Mouse (Mus musculus): ENCODE measurements at regions not wholly inside any gene's neighbourhood (a gene's known extent, or its start where the extent isn't known, plus 50 kb on each side); places are given as distances from the start of the nearest gene placed in this dataset.
"Not testable (repeated sequence)": the region's sequence is repeated elsewhere in the genome, so short reads cannot be mapped to it uniquely, and the experiment has no call there.

- not testable (repeated sequence) for H3K27ac ChIP-seq; DNase-seq (ENCODE audit: low spot score in 2 of 2); H3K4me3 ChIP-seq
- TF ChIP-seq CTCF (conservative IDR thresholded peaks at IDR 0.05): peak; percentile 18
Observed at GRCm38 (mm10) chr14:53090921-53091320, 595.4 kb upstream of the Olfr1507 start.

- DNase-seq (ENCODE audit: low spot score in 2 of 2); H3K27ac ChIP-seq; H3K4me3 ChIP-seq: not testable (repeated sequence)
Observed at GRCm38 (mm10) chr14:53081853-53082252, 586.3 kb upstream of the Olfr1507 start.

DNA sequence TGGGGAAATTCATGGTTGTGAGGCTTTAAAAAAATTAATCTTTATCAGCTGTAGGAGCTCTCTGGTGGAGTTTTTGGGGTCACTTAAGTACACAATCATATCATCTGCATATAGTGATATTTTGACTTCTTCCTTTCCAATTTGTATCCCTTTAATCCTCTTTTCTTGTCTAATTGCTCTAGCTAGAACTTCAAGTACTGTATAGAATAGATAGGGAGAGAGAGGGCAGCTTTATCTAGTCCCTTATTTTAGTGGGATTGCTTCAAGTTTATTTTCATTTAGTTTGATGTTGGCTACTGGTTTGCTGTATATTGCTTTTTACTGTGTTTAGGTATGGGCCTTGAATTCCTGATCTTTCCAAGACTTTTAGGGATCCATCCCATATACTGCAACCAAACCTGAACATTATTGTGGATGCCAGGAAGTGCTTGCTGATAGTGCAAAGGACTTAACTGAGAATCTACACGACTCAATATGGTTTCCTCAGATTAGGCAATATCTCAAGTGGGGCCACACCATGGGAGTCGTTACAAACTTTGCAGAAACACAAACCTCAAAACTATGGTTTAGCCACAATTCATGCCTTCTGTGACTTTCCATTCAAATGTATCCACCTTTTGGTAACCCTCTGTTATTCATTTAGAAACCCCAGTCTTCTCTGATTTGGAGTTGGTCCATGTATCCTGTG, 585.6 kb upstream of the Olfr1507 start:
- not testable (repeated sequence) for H3K27ac ChIP-seq; H3K4me3 ChIP-seq; DNase-seq (ENCODE audit: low spot score in 2 of 2)

DNA sequence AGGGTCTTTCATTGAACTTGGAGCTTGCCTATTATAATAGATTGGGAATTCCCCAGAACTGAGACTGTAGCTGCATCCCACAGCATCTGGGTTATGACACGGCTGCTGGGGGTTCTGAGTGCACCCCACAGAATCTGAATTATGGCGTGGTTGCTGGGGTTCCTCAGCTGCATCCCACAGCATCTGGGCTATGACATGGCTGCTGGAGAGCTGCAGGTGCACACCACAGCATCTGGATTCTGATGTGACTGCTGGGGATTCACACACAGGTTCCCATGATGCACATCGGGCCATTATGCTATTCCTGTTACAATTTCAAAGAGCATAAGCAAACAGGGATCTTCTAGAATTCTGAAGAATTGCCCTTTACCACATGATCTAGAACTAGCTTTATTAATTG, 585.0 kb upstream of the Olfr1507 start:
- not testable (repeated sequence) for H3K4me3 ChIP-seq; H3K27ac ChIP-seq; DNase-seq (ENCODE audit: low spot score in 2 of 2)

- TF ChIP-seq CTCF (conservative IDR thresholded peaks at IDR 0.05): peak; percentile 39
- H3K27ac ChIP-seq; DNase-seq (ENCODE audit: low spot score in 2 of 2); H3K4me3 ChIP-seq: not testable (repeated sequence)
Observed at GRCm38 (mm10) chr14:53075937-53076336, 580.4 kb upstream of the Olfr1507 start.

DNA sequence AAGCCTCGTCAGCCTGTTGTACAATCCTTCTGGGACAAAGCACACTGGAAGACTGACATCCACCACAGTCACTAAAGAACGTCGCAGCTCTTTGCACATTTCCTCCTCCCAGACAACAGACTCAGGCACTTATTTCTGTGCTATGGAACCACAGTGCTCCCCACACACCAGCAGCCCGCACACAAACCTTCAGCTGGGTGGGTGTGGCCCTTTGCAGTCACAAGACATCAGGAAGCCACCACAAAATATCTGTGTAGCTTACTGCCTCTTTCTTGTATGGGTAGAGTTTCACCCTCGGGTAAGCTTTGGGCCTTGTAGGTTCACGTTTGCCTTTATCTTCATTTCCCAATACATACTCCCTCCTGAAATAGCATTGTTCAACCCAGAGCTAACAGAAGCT, 577.6 kb upstream of the Olfr1507 start:
- DNase-seq (ENCODE audit: low spot score in 2 of 2); H3K27ac ChIP-seq; H3K4me3 ChIP-seq: not testable (repeated sequence)

GRCm38 (mm10) chr14:53072502-53072901, 577.0 kb upstream of the Olfr1507 start:
- not testable (repeated sequence) for DNase-seq (ENCODE audit: low spot score in 2 of 2); H3K27ac ChIP-seq; H3K4me3 ChIP-seq

DNA sequence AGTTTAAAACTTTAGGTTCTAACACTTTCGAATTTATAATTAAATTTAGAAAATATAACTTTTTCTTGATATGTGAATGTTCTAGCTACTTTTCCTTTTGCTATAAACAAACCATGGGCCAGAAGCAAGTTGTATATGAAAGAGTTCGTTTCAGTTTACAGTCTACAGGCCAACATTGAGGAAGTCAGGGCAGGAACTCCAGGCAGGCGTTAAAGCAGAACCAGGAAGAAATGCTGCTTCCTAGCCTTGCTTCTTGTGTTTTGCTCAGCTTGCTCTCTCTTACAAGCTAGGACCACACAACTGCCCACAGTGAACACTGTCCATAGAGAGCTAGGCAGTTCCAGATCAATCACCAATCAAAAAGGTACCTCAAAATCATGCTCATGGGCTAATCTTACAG, 558.9 kb upstream of the Olfr1507 start:
- not testable (repeated sequence) for DNase-seq (ENCODE audit: low spot score in 2 of 2); H3K27ac ChIP-seq; H3K4me3 ChIP-seq

DNA sequence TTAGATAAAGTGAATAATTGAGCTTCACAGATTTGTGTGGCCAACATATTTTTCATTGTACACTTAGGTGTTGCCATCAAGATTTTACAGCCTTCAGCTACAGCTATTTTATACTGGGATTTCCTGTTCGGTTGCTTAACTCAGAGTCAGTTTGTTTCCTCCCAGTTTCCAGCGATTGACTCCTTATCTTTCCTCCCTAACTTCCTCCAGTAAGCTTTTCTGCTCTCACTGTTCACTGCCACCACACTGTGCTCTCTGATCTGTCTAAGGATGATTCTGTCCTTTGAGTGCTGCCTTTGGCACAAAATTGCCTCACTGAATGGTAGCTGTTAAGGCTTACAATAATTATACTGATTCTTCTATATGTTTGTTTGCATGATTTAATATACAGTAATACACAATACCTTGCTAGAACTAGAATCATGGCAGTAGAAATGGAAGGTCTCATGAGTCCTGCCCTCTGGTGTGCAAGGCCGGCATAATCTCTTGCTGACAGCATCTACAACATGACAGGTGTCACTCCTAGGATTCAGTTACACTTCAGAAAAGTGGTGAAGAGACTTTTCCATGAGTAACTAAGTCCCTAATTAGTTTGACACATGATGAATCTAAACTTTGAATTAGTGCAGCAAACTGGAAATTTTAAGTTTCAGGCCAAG, 558.0 kb upstream of the Olfr1507 start:
- not testable (repeated sequence) for DNase-seq (ENCODE audit: low spot score in 2 of 2); H3K27ac ChIP-seq; H3K4me3 ChIP-seq

- H3K4me3 ChIP-seq; H3K27ac ChIP-seq; DNase-seq (ENCODE audit: low spot score in 2 of 2): not testable (repeated sequence)
Observed at GRCm38 (mm10) chr14:53047683-53048082, 552.1 kb upstream of the Olfr1507 start.

DNA sequence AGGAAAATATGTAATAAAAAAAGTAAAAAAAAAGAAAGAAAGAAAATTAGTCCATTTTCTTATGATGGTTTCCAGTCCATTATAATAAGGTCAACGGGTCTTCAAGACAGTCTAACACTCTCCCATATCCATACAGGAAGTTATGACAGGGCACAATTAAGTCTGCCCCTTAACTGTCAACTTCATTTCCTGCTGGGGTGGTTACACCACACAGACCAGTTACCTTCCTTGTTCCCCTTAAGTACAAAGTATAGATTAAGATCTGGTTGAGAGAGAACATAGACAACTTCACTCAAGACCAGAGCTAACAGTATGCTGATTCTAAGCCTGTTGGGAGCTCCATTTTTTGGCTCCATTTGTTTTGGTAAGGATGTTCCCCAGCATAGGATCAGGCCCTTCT, 551.4 kb upstream of the Olfr1507 start:
- H3K4me3 ChIP-seq; DNase-seq (ENCODE audit: low spot score in 2 of 2); H3K27ac ChIP-seq: not testable (repeated sequence)

- TF ChIP-seq CTCF (conservative IDR thresholded peaks at IDR 0.05): peak; percentile 67
- not testable (repeated sequence) for H3K27ac ChIP-seq, H3K4me3 ChIP-seq
- peak in 1 of 2 experiments; percentile 22 for DNase-seq (ENCODE audit: low spot score in 2 of 2)
Observed at GRCm38 (mm10) chr14:53045331-53045730, 549.8 kb upstream of the Olfr1507 start.

DNA sequence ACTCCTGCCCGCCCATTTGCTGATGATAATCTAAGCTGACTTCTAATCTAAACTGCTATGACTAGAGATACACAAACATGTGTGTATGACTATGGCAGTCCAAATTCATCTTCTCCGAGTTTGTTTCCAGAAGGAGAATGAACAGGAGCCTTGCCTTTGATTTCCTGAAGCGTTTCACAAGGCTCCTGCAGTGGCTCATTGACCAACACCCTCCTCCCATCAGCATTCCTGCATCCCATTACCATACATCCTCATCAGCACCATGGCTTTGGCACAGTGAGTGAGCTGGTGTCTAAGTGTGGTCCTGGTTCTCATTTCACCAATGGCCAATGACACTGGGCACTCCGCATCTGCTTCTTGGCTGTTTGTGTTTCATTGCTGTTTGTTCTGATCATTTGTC, 548.6 kb upstream of the Olfr1507 start:
- not testable (repeated sequence) for H3K27ac ChIP-seq; H3K4me3 ChIP-seq; DNase-seq (ENCODE audit: low spot score in 2 of 2)

DNA sequence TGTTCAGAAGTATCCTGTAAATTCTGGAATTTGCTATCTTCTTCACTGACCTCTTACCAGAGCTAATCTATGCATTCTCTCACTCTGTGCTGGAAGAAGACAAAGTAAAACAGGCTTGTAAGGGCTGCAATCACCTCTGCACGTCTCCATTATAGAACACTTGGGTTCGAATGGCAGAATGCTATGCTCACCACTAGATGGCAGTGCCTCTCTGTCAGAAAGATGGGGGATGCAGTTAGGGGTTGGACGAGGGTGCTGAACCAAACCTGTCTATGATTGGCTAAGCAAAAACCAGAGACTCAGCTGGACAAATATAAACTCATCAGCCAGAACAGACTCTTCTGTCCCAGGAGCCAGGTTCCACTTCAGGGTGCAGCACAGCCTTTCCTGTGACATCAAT, 546.5 kb upstream of the Olfr1507 start:
- peak; percentile 63 for TF ChIP-seq CTCF (conservative IDR thresholded peaks at IDR 0.05)
- DNase-seq (ENCODE audit: low spot score in 2 of 2); H3K27ac ChIP-seq; H3K4me3 ChIP-seq: not testable (repeated sequence)

DNA sequence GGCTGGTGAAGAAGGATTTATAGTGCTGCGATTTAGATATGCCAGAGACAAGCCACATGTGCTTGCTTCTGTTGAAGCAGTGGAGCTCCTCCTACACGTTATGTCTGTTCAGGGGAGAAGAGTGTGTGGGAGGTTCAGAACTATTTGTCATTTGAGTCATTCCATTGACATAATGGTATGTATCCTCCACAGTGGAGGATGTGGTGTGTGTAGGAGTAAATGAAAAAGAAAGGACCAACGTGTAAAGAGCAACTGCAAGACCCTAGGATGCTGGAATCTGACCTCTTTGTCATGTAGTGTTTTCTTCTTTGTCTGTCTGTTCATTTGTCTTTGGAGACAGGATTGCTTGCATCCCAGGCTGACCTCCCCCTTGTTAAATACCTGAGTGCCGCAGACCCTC, 543.9 kb upstream of the Olfr1507 start:
- peak in 1 of 2 experiments; percentile 33 for DNase-seq (ENCODE audit: low spot score in 2 of 2)
- H3K27ac ChIP-seq: peak overlapping the region; percentile 43; the same call in 1 of the 2 replicates
- H3K4me3 ChIP-seq: not testable (repeated sequence)

DNA sequence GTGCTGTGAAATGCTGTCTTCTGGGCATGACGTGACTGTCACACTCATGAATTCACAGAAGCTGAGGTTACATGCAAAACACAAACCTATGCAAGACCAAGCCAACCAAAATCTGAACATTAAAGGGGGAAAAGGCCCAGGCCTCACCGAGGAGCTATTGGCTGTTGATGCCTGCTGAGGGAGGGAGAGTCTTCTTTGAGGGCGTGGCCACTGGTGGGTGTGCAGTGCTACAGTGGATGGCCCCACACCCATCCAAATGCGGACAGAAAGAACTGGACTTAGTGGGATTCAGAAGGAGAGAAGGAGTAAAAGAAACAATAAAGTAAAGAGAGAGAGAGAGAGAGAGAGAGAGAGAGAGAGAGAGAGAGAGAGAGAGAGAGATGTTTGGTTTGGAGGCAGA, 539.4 kb upstream of the Olfr1507 start:
- not testable (repeated sequence) for H3K27ac ChIP-seq; DNase-seq (ENCODE audit: low spot score in 2 of 2); H3K4me3 ChIP-seq

- not testable (repeated sequence) for H3K27ac ChIP-seq; H3K4me3 ChIP-seq; DNase-seq (ENCODE audit: low spot score in 2 of 2)
Observed at GRCm38 (mm10) chr14:53033221-53033620, 537.7 kb upstream of the Olfr1507 start.

GRCm38 (mm10) chr14:53032498-53032897, 536.9 kb upstream of the Olfr1507 start:
- not testable (repeated sequence) for DNase-seq (ENCODE audit: low spot score in 2 of 2); H3K4me3 ChIP-seq; H3K27ac ChIP-seq

GRCm38 (mm10) chr14:53030227-53030626, 534.7 kb upstream of the Olfr1507 start:
- not testable (repeated sequence) for DNase-seq (ENCODE audit: low spot score in 2 of 2); H3K4me3 ChIP-seq; H3K27ac ChIP-seq
